Mouse (Mus musculus): ENCODE results near the gene Camk2g. TPM values are rescaled to one million over a fixed set of nuclear protein-coding genes. Genes with fewer than 3 reads are reported as not detected.
A peak's percentile ranks its signal among the peaks of the same experiment; 100 is the strongest.

Camk2g gene
- polyA plus RNA-seq, 1 experiment from 2014 or later: 140 TPM

- no peak overlapping the region for H3K4me3 ChIP-seq
- no peaks in the 10 kb centered on the region for H3K27me3 ChIP-seq (replicated peaks)
- H3K4me1 ChIP-seq: peaks cover 51% of the 10 kb centered on the region
- H3K4me2 ChIP-seq: peak overlapping the region; percentile 85; the same call in 1 of the 2 replicates
- no peak overlapping the region for H3K27ac ChIP-seq
- H3K9me3 ChIP-seq: no peaks in the 10 kb centered on the region
- no peak for ATAC-seq (replicated peaks)
- peaks cover 14% of the 10 kb centered on the region; the same call in 1 of the 2 replicates for H3K36me3 ChIP-seq (replicated peaks)
- 77% methylated on average over 16 of the region's 16 CpGs for WGBS
- H3K9ac ChIP-seq: peak overlapping the region; percentile 25; the same call in 1 of the 2 replicates
Measured at GRCm38 (mm10) chr14:20791511-20792242, 2.2 kb downstream of the Camk2g start.

DNA sequence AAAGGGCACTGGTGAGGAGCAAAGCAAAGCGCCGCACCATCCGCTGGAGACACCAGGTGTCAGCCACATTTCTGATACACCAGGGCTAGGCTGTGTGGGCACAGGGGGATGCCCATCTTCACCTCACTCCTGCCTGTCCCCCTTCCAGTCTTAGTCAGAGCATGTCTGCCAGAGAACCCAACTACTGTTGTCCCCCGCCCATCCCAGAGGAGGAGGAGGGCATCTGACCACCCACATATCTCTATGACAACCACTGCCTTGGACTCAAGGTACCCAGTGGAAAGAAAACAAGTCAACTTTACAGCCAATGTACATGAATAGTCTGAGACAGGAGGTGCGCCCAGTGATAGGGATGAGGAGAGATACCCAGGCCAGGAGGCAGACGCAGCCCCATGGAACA is 2.9 kb downstream of the Camk2g start:
- Histone ChIP-seq H3K36me3 (replicated peaks) (peaks cover 14% of the 10 kb centered on the region; the same call in 1 of the 2 replicates), H3K4me3 (no peak overlapping the region), H3K4me1 (peaks cover 46% of the 10 kb centered on the region), H3K27me3 (replicated peaks) (no peaks in the 10 kb centered on the region), H3K9me3 (no peaks in the 10 kb centered on the region), H3K27ac (no peak overlapping the region), H3K9ac (no peak overlapping the region), H3K4me2 (no peak overlapping the region)
- 95% methylated on average over 6 of the region's 6 CpGs for WGBS
- no peak for ATAC-seq (replicated peaks)

- H3K9ac ChIP-seq: no peak overlapping the region
- no peak overlapping the region for H3K4me3 ChIP-seq
- peaks cover 14% of the 10 kb centered on the region; the same call in 1 of the 2 replicates for H3K36me3 ChIP-seq (replicated peaks)
- no peaks in the 10 kb centered on the region for H3K27me3 ChIP-seq (replicated peaks)
- no peak overlapping the region for H3K27ac ChIP-seq
- H3K4me2 ChIP-seq: no peak overlapping the region
- 96% methylated on average over 5 of the region's 5 CpGs for WGBS
- H3K4me1 ChIP-seq: peaks cover 41% of the 10 kb centered on the region
- no peak for ATAC-seq (replicated peaks)
- no peaks in the 10 kb centered on the region for H3K9me3 ChIP-seq
Measured at GRCm38 (mm10) chr14:20790445-20790844, 3.4 kb downstream of the Camk2g start.

GRCm38 (mm10) chr14:20789593-20789992 is 4.3 kb downstream of the Camk2g start:
- Histone ChIP-seq H3K27ac (no peak overlapping the region), H3K9ac (no peak overlapping the region), H3K9me3 (no peaks in the 10 kb centered on the region), H3K27me3 (replicated peaks) (no peaks in the 10 kb centered on the region), H3K36me3 (replicated peaks) (peaks cover 14% of the 10 kb centered on the region; the same call in 1 of the 2 replicates), H3K4me2 (no peak overlapping the region), H3K4me3 (no peak overlapping the region), H3K4me1 (peaks cover 33% of the 10 kb centered on the region)
- 94% methylated on average over 4 of the region's 4 CpGs for WGBS
- ATAC-seq (replicated peaks): no peak

GRCm38 (mm10) chr14:20788151-20788550 is 5.7 kb downstream of the Camk2g start:
- WGBS: 87% methylated on average over 3 of the region's 3 CpGs
- Histone ChIP-seq H3K27me3 (replicated peaks) (no peaks in the 10 kb centered on the region), H3K9me3 (no peaks in the 10 kb centered on the region), H3K9ac (no peak overlapping the region), H3K4me2 (no peak overlapping the region), H3K27ac (no peak overlapping the region), H3K4me1 (peaks cover 27% of the 10 kb centered on the region), H3K4me3 (no peak overlapping the region), H3K36me3 (replicated peaks) (peaks cover 20% of the 10 kb centered on the region; the same call in 1 of the 2 replicates)
- no peak for ATAC-seq (replicated peaks)

GRCm38 (mm10) chr14:20786611-20787015 is 7.3 kb downstream of the Camk2g start:
- Histone ChIP-seq H3K27me3 (replicated peaks) (no peaks in the 10 kb centered on the region), H3K27ac (no peak overlapping the region), H3K9ac (no peak overlapping the region), H3K9me3 (no peaks in the 10 kb centered on the region), H3K4me3 (no peak overlapping the region), H3K4me1 (peaks cover 14% of the 10 kb centered on the region), H3K4me2 (no peak overlapping the region), H3K36me3 (replicated peaks) (peaks cover 23% of the 10 kb centered on the region; the same call in 1 of the 2 replicates)
- no peak for ATAC-seq (replicated peaks)
- 78% methylated on average over 4 of the region's 4 CpGs for WGBS

- Histone ChIP-seq H3K4me3 (no peak overlapping the region), H3K9ac (no peak overlapping the region), H3K27me3 (replicated peaks) (no peaks in the 10 kb centered on the region), H3K36me3 (replicated peaks) (peaks cover 23% of the 10 kb centered on the region; the same call in 1 of the 2 replicates), H3K9me3 (no peaks in the 10 kb centered on the region), H3K27ac (no peak overlapping the region), H3K4me1 (peaks cover 9% of the 10 kb centered on the region), H3K4me2 (no peak overlapping the region)
- 85% methylated on average over 5 of the region's 5 CpGs for WGBS
- no peak for ATAC-seq (replicated peaks)
Measured at GRCm38 (mm10) chr14:20786020-20786419, 7.9 kb downstream of the Camk2g start.

GRCm38 (mm10) chr14:20785231-20785630 is 8.7 kb downstream of the Camk2g start:
- H3K27me3 ChIP-seq (replicated peaks): no peaks in the 10 kb centered on the region
- no peak overlapping the region for H3K4me3 ChIP-seq
- peaks cover 3% of the 10 kb centered on the region for H3K4me1 ChIP-seq
- H3K27ac ChIP-seq: no peak overlapping the region
- no peak overlapping the region for H3K4me2 ChIP-seq
- no peak overlapping the region for H3K9ac ChIP-seq
- no peaks in the 10 kb centered on the region for H3K9me3 ChIP-seq
- no peak for ATAC-seq (replicated peaks)
- H3K36me3 ChIP-seq (replicated peaks): peaks cover 19% of the 10 kb centered on the region; the same call in 1 of the 2 replicates
- WGBS: 70% methylated on average over 1 of the region's 1 CpGs

- H3K27me3 ChIP-seq (replicated peaks): no peaks in the 10 kb centered on the region
- H3K9me3 ChIP-seq: no peaks in the 10 kb centered on the region
- peaks cover 3% of the 10 kb centered on the region for H3K4me1 ChIP-seq
- no peak overlapping the region for H3K4me2 ChIP-seq
- ATAC-seq (replicated peaks): no peak
- H3K27ac ChIP-seq: no peak overlapping the region
- H3K4me3 ChIP-seq: no peak overlapping the region
- 81% methylated on average over 7 of the region's 7 CpGs for WGBS
- H3K36me3 ChIP-seq (replicated peaks): peaks cover 16% of the 10 kb centered on the region; the same call in 1 of the 2 replicates
- H3K9ac ChIP-seq: no peak overlapping the region
Measured at GRCm38 (mm10) chr14:20784708-20785107, 9.2 kb downstream of the Camk2g start.

GRCm38 (mm10) chr14:20783526-20783925 is 10.4 kb downstream of the Camk2g start:
- Histone ChIP-seq H3K27ac (no peak overlapping the region), H3K9me3 (no peaks in the 10 kb centered on the region), H3K4me1 (peaks cover 3% of the 10 kb centered on the region), H3K36me3 (replicated peaks) (peaks cover 22% of the 10 kb centered on the region; the same call in 1 of the 2 replicates), H3K9ac (no peak overlapping the region), H3K4me3 (no peak overlapping the region), H3K4me2 (no peak overlapping the region), H3K27me3 (replicated peaks) (no peaks in the 10 kb centered on the region)
- no peak for ATAC-seq (replicated peaks)
- 91% methylated on average over 6 of the region's 6 CpGs for WGBS

GRCm38 (mm10) chr14:20782860-20783259 is 11.0 kb downstream of the Camk2g start:
- H3K4me3 ChIP-seq: no peak overlapping the region
- no peak overlapping the region for H3K9ac ChIP-seq
- 94% methylated on average over 7 of the region's 7 CpGs for WGBS
- peaks cover 23% of the 10 kb centered on the region for H3K36me3 ChIP-seq (replicated peaks)
- ATAC-seq (replicated peaks): no peak
- H3K4me2 ChIP-seq: no peak overlapping the region
- peaks cover 3% of the 10 kb centered on the region for H3K4me1 ChIP-seq
- no peaks in the 10 kb centered on the region for H3K9me3 ChIP-seq
- no peak overlapping the region for H3K27ac ChIP-seq
- no peaks in the 10 kb centered on the region for H3K27me3 ChIP-seq (replicated peaks)

- Histone ChIP-seq H3K27ac (no peak overlapping the region), H3K9me3 (no peaks in the 10 kb centered on the region), H3K4me2 (no peak overlapping the region), H3K9ac (no peak overlapping the region), H3K4me1 (peaks cover 7% of the 10 kb centered on the region), H3K4me3 (no peak overlapping the region), H3K36me3 (replicated peaks) (peaks cover 22% of the 10 kb centered on the region), H3K27me3 (replicated peaks) (no peaks in the 10 kb centered on the region)
- ATAC-seq (replicated peaks): no peak
- WGBS: 93% methylated on average over 8 of the region's 8 CpGs
Measured at GRCm38 (mm10) chr14:20780217-20780616, 13.7 kb downstream of the Camk2g start.

DNA sequence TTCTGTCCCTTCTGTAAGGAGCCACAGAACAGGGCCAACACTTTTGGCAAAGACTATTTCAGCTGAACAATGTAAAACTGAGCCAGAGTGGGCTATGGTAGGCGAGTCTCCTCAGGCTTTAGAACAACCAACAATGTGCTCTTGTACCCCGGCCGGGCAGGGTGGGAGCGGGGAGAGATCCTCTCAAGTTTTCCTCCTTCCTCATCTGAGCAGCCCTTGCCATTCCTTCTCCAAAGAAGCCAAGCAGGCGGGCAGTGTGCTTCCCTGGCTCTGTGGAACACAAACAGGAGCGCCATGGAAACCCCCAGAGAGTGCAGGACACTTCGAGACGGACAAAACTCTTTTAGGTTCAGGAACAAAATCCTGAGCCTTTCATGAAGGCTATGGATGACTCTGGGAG is 15.4 kb downstream of the Camk2g start:
- Histone ChIP-seq H3K9me3 (no peaks in the 10 kb centered on the region), H3K36me3 (replicated peaks) (peaks cover 19% of the 10 kb centered on the region), H3K27ac (0 out of 2 replicates have a peak overlapping the region, but pooled peaks have one; percentile 22), H3K4me3 (no peak overlapping the region), H3K9ac (no peak overlapping the region), H3K27me3 (replicated peaks) (no peaks in the 10 kb centered on the region), H3K4me1 (peaks cover 14% of the 10 kb centered on the region), H3K4me2 (no peak overlapping the region)
- peak; percentile 28; the same call in 1 of the 2 replicates for ATAC-seq (replicated peaks)
- 81% methylated on average over 8 of the region's 8 CpGs for WGBS
